Mouse (Mus musculus) yolk sac, embryonic 10.5 days (tissue): Measurements from ENCODE around the gene Gm29094.
"Not testable (repeated sequence)": the region's sequence is repeated elsewhere in the genome, so short reads cannot be mapped to it uniquely, and the experiment has no call there.

Source experiments
- DNase-seq: peaks from one replicate; pipeline ENCODE4 v3.0.0-alpha.2; 2017; ENCODE audit warnings: low spot score

Gm29094 gene

DNA sequence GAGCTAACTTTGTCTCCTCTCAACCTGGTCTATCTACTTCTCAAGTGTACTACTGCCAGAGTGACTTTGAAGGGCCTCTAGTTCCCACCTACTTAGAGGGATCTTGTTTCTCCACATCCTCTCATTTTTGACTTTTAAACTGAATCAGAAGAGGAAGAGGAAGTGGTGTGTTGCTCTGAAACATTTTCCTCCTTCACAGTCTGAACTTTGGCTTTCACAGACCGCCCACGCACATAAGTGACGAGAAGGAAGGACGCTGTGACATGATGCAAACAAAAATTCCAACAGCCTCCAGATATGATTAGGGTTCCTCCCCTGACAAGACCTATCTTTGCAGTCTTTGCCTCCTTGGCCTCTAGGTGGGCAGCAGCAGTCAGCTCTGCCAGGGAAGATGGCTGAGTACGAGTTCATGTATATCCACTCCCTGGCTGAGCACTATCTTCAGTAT is at the start of gene Gm29094, which contains the start of gene Bcl2a1b:
Gm29094 (plus strand) TSS at position 411 of the 448 bp plus-strand sequence.
Bcl2a1b (plus strand) TSS at position 241 of the 448 bp plus-strand sequence.
- DNase-seq, result not testable (repeated sequence)

DNA sequence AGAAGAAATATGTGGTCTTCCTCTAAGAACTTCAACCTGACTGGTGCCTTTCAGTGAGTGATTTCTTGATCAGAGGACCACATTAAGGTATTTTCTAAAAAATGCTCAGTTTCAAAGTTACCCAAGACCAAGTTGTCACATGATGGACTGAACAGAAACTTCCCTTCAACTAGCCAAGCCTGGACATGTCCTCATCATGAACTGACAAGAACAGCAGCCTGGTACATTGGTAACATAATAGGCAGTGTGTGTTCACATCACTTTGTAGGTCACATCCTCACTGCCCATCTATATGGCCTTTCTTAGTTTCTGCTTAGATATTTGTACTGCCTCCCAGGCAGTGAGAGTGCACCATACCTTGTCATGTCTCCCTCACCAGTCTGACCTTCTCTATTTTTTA is 26.6 kb upstream of the Gm29094 start:
- not testable (repeated sequence) for DNase-seq

GRCm38 (mm10) chr9:89178833-89179232 is 20.3 kb upstream of the Gm29094 start:
- not testable (repeated sequence) for DNase-seq

DNA sequence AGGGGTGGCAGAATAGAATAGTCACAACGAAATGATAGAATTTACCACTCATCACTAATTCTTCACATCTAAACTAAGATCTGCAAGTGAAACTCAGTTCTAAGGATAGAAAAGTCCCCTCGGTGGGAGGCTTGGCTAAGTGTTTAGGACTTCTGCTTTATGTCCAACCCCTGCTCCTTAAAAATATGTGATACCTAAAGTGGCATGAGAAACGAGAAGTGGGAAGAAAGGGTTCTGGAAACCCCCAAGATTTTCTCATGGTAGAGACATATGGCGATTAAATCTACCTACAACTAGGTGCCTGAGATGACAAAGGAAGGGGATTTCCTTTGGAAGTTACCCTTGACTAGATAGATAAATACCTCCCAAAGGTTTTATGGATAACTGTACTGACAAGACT is 19.7 kb upstream of the Gm29094 start:
- DNase-seq, result not testable (repeated sequence)

DNA sequence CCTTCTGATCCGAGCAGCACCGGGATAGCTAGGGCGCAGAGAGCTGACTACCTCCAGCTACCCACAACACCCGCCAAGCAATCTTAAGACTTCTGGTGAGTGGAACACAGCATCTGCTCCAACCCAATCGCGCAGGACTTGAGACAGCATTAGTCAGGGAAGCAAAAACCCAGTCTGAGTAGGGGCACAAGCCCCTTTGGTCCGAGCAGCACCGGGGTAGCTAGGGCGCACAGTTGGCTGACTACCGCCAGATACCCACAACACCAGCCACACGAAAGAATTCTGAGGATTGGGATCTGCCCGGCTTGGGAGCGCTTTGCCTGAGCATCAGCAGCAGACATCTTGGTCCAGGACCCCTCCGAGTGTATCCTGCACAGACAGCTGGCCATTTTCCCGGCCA is 12.2 kb upstream of the Gm29094 start:
- DNase-seq, result not testable (repeated sequence)

- not testable (repeated sequence) for DNase-seq
These were observed 3.7 kb upstream of the Gm29094 start for GRCm38 (mm10) chr9:89195483-89195882.

DNA sequence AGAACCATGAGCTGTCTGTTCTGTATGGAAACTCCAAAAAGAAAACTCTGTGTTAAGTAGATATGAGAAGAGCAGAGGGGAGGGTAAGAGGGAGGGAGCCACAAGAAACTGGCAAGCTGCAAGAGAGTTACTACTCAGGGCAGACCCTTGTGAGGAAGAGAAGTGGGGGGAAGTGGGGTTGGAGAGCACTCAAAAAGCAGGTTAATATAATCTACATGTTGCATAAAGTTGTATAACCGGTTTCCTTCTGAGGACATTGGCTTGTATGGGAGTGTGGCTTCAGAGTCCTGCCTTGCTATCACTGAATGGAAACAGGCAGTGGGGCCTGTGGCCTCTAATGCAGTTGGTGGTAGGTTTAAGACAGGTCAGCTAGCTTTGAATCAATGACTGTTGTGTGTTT is 1.7 kb upstream of the Gm29094 start:
- DNase-seq, result not testable (repeated sequence)

- not testable (repeated sequence) for DNase-seq
These were observed 830 bp upstream of the Gm29094 start for GRCm38 (mm10) chr9:89198349-89198748.

DNA sequence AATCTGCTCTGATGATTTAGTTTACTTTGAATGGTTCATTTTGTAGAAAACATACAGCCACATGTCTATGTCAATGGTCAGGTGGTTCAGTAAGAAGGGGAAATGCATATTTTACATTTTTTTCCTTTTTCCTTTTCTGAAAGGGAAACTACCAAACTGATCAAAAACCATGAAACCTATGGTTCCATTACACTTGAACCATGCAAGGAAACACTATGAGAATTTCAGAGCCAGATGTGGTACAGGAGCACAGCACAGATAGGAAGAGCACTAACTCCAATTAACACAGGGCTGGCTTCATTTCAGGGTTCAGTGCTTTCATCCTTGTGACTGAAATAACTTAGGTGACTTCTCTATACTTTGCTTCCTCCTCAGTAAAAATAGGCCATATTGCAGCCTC is 3.1 kb downstream of the Gm29094 start:
- not testable (repeated sequence) for DNase-seq

DNA sequence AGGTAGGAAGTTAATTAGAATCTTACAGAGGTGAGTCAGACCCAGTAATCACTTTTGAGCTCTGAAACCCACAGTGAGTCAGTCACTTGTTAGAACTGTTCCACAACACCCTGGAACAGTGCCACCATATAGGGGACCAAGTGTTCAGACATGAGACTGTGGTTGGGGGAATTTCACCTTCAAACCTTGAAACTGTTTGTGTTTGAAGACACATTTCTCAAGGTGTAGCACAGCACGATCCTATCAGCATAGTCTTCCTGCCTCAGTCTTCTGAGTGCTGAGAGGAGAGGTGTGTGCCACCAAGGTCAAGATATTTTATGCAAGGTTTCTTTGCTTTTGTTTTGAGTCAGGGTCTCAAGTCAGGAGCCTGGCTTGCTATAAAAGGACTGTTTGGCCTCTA is 9.8 kb downstream of the Gm29094 start:
- not testable (repeated sequence) for DNase-seq

DNA sequence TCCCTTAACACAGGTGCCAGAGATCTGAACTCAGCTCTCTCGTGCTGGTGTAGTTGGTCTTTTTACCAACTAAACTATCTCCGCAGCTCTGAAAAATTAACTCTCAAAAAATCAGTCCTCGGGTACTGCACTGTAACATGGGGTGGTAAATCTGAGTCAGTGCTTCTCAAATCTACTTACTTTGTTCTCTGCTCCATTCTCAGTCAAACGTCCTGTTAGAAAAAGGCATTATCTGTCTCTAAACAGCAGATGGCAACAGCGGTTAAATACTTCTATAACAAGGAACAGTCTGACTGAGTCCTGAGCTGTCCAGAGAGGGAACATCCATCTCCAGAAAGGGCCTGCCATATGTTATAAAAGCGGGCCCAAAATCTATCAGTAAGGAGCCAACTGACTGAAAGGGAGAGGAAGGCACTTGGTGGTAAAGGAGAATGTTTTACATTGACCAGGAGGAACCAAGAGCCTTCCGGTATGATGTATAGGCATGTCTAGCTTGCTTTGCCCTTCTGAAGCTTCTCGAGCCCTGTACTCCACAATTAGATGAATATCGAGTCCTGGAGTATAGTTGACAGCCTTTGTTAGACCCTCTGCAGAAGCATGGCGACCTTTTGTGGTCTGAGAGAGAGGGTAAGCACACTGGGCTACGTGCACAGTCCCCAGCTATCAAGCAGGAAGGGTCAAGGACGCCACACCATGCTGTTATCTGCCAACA is 11.3 kb downstream of the Gm29094 start, which contains the start of gene Mthfs:
Mthfs (plus strand) TSS at position 324 of the 712 bp plus-strand sequence.
- DNase-seq, result not testable (repeated sequence)

DNA sequence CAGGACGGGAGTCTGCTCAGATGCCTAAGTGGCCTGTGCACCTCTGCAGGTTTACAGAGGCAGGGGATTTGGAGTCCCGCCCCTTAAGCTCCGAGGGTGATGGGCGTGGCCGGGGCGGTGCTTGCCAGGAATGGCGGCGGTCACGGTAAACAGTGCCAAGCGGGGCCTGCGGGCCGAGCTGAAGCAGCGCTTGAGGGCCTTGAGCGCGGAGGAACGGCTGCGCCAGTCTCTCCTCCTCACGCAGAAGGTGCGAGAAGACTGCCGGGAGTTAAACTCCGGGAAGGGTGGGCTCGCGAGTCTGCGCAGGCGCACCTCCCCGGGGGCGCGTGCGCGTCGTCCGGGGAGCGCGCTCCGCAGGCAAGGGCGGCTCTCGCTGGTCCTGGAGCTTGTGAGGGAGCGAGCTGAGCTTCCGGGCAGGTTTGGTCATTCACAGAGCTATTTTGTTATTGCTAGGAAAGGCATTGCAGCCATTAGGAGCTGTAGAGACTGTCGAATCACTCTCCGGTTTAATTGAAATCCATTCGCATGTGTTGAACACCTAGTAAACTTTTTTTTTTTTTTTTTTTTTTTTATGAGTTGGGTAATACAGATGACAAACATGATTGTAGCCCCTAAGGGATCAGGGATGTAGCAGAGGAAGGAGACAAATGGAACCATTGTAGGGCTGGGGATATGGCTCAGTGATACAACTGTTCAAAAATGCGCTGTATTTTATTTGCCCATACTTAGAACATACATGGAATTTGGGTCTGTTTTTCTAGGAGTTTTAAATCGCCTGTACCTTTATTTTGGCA is 12.1 kb downstream of the Gm29094 start:
- DNase-seq, result not testable (repeated sequence)

DNA sequence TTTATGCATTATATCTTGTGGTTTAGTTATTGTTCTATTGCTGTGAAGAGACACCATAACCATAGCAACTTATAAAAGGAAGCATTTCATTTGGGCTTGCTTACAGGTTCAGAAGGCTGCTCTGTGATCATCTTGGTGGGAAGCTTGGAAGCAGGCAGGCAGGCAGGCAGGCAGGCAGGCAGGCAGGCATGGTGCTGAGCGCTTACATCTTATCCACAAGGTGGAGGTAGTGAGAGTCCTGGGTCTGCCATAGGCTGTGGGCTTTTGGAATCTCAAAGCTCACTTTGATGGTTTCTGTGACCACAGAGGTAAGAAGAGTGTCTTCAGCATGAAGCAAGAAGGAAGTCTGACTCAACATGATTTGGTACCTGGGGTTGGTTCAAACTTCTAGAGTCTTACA is 13.2 kb downstream of the Gm29094 start:
- DNase-seq, result not testable (repeated sequence)

DNA sequence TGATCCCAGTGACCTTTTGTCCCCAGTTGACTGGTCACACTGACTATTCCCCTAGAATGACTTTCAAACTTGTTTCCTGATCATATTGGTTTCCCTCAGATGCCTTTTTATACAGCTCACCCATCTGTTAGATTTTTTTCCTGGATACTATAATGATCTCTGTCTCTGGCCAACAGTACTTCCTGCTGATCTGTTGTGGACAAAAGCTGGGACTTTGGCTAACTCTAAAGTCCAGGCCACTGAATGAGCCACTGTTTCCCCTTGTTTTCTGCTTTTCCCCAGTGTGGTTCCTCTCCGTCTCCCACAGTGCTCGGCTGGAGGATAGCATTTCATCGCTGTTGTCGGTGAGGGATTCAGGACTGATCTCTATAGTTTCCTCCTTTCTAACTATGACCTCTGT is 19.0 kb downstream of the Gm29094 start:
- DNase-seq, result not testable (repeated sequence)

DNA sequence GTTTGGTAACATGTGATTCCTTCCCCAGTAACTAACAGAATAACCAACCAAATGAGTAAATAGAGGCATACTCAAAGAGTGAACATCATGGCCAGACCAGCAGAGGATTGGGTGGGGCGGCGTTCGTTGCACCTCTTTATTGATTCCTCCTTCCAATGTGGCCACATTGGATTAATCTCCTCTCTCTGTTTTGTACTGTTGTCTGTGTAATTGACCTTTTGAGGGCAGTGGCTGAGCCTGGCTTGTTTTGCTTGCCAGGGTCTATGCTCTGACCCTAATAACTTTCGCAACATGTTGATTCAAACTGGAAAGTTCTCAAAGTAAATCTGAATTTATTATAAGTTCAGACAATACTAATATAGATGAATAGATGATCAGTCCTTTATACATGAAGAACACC is 20.5 kb downstream of the Gm29094 start:
- DNase-seq, result not testable (repeated sequence)

DNA sequence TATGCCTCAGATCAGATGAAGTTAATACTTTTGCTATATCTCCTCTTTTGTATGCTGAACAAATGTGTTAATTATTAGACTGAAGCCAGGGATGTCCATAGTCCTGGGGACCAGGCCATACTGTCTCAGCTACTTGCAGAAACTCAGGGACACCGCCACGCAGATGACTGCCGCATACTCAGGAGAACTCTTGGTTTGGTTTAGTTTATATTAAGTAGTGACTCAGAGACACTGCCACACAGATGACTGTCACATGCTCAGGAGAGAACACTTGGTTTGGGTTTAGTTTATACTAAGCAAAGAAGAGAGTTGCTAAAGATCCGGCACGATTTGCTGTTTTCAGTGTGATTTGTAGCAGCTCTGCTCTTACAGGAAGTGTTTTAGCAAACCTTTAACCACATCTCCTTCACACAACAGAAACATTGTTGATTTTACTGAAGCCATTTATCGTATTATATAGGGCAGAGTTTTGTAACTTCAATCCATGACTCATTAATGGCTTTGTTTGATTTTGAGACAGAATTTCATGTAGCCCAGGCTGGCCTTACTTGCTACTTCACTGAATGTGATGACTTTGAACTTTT is 21.6 kb downstream of the Gm29094 start:
- DNase-seq, result peak; percentile 4

DNA sequence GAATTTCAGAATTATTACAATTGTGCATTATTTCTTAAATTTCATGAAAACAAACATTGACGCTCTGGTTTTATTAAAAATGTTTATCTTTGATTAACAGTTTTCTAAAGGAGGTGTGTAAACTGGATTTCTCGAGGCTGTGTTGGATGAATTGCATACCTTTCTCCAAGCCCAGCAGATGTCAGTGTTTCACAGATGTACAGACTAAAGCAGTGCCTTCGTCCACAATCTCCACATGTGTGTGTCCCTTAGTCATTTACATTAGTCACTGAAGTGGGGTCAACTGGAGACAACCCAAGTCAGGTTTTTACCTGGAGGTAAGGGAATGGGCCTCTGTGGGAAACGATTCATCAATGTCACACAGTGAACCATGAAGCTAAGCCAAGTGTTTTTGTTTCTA is 26.9 kb downstream of the Gm29094 start:
- DNase-seq, result no peak

DNA sequence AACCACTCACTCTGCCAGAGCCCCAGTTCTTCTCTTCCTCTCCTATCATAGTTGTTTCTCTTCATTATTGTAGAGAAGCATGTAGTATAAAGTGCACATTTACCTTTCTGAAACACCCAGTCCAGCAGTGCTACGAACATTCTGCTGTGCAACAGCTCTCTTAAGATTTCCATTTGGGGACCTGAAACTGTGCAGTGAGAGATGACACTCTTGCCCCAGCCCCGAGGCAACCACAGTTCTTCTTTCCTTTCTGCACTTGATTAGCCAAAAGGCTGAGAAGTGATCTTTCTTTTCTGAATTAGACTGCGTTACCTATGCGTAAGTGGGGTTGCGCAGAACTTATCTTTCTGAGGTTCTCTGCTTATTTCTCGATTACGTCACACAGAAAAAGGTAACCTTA is 28.9 kb downstream of the Gm29094 start:
- DNase-seq, result no peak

DNA sequence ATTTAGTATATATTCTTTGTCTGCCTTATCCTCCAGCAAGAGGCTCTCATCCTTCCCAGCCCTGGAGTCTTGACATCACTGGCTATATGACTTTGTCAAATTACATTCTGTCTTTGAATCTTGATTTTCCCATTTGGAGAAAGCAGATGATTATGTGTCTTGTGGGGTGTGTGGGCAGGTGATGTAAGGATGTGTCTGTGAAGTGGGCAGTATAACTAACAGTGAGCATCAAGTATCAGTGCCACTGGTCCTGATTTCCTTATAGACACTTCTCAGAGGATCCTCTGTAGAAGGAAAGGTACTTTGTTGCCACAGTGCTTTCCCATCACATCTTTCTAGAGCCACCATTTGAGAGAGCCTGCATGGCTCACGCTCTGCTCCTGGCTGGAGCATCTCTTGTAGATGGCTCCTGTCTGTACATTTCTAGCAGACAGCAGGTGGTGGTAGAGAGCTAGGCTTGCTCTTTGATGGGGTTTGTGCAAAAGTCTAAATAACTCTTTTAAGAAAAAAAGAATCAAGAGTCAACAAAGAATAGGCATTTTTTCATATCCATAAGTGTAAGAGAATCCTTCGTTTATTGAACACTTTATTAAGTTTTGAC is 31.8 kb downstream of the Gm29094 start:
- not testable (repeated sequence) for DNase-seq

DNA sequence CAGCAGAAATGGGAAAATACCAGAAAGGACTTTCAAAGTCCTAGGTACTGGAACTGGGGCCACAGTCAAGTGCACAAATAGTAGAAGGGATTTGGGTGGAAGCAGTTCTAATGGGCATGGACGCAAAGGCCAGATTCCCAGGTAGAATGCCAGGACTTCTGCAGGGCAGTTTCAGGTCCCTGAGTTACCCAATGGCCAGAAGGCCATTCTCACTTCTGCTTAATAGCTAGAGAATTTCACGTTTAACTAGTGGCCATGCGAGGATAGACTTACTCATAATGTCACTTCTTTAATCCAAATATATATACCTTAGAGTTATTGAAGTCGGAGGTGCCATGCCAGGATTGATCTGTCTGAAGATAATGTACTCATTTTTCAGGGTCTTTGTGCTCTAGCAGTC is 38.0 kb downstream of the Gm29094 start:
- DNase-seq, result not testable (repeated sequence)

GRCm38 (mm10) chr9:89238976-89239505 is 39.9 kb downstream of the Gm29094 start:
- not testable (repeated sequence) for DNase-seq

DNA sequence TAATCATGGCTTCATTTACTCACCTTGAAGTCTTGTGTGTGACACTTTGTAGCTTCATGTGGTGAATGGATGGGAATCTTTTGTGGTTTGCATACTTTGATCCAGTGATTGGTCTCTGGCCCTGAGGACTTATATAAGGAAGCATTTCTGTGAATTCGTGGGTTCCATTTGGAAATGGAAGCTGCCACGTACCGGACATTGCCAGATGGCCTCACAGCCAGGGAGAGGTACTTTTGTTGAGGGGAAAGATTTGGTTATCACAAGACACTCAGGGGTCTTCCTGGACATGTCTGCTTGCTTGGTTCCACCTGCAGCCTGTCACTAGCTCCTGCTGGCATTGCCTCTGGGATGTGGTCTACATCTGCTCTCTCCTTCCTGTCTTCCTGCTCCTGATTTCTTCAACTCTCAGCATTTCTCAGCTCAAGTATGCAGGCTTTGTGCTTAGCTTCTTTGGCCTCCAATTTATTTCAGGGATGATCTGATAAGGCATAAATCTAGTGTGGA is 41.4 kb downstream of the Gm29094 start:
- DNase-seq, result not testable (repeated sequence)
